Mouse (Mus musculus): ENCODE measurements around the gene Noc3l. TPM values are rescaled to one million over a fixed set of nuclear protein-coding genes. Genes with fewer than 3 reads are reported as not detected.

The Noc3l gene
- 10 to 100 TPM; 12.7 to 16.1 (median 14.5) TPM for total RNA-seq (2022)

DNA sequence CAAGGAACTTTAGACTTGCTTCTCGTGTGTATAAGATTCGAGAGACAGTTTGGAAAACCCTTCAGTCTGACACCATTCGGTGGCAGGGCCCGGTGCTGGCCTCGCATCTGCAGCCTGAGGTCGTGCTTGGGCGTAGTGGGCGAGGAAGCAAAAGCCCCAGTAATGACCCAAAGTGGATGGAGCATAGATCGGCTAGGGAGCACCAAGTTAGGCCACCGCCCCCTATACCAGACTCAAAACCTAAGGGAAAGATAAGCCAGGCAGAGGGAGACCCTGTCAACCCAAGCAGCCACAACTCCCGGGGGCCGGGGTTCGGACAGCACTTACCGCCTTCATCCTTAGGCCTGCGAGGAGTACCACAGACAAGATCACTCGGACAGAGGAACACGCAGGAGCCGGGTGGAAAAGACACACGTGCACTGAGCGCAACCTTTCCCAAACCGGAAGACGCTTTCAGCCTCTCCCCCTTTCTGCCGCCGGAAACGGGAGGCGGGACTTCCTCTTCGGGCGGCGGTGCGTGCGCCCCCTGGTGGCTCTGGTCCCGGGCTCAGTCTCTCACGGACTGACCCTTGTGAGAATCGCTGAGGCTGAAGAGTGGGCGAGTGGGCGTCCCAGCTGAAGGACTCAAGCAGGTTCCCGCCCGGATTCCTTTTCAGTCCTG lies at the start of gene Noc3l:
Noc3l (minus strand) TSS at position 472 of the 661 bp plus-strand sequence.
- peak; percentile 82 to 91 for DNase-seq (ENCODE audit: low spot score in 2 of 2)

DNA sequence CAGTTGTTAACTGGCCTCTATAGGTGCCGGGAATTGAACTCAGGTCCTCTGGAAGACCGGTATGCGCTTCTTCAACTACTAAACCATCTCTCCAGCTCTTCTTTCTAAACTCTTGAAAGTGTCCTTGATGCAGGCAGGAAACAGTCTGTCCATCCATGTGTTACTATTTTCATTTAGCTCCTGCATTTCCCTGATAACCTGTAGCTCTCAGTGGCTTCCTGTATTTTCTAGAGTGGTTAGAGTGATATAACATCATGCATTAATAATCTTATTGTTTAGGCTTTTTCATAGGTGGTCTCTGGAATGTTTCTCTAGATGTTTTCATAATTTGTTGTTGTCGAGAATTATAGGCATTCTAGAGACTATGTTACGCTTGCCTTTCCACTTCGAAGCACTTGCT lies 43.5 kb upstream of the Noc3l start:
- no peak for DNase-seq (ENCODE audit: low spot score in 2 of 2)

DNA sequence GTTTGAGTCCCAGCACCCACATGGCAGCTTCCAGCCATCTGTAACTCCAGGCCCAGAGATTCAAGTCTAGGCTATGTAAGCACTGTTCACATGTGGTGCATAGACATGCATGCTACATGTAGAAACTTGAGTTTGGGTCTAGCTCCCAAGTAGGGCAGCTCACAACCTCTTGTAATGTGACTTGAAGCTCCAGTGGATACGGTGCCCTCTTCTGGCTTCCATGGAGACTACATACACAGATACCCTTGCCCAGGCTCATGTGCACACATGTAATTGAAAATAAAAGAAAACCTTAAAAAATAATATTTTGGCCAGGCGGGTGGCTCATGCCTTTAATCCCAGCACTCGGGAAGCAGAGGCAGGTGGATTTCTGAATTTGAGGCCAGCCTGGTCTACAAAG lies 39.2 kb upstream of the Noc3l start:
- no peak for DNase-seq (ENCODE audit: low spot score in 2 of 2)

DNA sequence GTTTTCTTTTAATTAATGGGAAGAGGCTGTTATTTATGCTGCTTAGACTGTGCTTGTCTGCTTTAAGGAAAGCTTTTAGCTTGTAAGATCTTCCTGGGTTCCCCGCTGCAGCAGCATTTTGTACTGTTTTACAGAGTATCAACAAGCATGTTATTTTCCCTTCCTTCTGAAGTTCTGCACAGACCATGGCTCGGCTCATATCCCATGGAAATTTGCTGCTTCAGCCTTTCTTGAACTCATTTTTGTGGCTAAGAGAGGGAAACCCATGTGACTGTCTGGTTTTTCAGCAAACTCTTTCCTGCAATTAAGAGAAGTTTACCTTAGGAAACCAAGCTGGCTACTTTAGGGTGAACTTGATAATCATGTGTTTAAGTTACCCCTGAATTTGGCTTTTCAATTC lies 27.3 kb upstream of the Noc3l start:
- no peak for DNase-seq (ENCODE audit: low spot score in 2 of 2)

DNA sequence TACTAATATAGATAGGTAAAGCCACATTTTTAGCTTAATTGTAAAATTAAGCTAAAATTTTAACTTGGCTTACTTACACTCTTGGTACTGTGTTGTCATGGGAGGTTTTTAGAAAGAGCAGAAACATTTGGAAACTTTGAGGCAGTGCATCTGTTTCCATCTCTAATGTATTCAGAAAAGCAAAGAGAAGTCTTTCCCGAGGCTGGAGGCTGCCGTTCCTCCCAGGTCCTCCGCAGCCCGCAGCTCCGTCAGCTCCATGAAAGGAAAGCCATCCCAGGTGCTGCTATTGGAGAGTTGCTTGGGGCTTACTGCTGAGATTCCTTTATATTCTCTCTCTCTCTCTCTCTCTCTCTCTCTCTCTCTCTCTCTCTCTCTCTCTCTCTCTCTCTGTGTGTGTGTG lies 25.8 kb upstream of the Noc3l start:
- DNase-seq (ENCODE audit: low spot score in 2 of 2) = no peak

DNA sequence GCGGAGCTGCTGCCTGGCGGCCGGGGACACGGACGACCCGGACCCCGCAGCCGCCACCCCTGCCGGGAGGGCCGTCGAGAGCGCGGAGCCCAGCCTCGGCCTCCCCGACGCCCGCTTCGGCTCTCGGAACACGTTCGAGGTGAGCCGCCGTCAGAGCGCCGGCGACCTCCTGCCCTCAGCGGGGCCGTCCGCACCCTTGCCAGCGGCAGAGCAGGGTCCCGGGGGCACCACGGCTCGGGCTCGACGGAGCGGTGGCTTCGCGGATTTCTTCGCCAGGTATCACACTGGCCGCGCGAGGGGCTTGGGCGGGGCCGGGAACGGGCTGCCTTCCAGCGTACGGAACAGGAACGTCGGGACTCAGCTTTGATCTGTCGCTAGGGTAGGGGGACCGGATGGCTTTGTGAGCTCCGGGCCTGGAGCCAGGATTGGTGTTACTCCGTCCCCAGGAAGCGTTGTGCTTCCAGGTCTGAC lies 18.2 kb upstream of the Noc3l start:
- DNase-seq (ENCODE audit: low spot score in 2 of 2) = peak; percentile 15 to 20

DNA sequence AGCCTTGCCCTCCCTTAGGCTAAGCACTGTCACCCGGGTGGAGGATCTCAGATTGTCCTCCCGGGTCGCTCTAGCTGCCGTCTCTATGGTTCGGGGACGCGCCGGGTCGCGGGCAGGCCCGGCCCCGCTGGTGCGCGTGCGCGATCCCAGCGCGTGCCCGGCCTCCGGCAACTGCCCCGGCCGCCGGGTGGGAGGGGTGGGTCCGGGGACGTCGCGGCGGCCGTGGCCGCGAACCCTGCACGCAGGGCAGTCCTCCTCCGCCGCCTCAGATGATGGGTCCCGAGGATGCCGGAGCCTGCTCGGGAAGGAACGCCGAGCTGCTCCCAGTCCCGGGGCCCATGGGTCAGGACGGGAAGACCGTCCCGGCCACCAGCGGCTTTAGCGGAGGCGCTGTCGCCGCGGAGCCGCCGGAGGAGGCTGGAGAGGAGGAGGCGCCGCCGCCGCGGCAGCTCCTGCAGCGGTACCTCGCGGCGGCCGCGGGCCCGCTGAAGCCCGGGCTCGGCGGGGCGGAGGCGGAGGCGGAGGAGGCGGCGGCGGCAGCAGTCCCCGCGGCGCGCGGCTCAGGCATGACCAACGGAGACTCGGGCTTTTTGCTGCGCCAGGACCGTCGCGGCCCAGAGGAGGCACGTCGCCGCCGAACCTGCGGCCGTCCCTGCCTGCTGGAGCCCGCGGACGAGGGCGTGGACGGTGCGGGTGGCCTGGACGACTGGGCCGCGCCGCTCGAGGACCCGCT lies 17.6 kb upstream of the Noc3l start, which contains the start of gene Tbc1d12:
Tbc1d12 (plus strand) TSS at position 142 of the 733 bp plus-strand sequence.
- DNase-seq (ENCODE audit: low spot score in 2 of 2) = peak; percentile 65 to 80

DNA sequence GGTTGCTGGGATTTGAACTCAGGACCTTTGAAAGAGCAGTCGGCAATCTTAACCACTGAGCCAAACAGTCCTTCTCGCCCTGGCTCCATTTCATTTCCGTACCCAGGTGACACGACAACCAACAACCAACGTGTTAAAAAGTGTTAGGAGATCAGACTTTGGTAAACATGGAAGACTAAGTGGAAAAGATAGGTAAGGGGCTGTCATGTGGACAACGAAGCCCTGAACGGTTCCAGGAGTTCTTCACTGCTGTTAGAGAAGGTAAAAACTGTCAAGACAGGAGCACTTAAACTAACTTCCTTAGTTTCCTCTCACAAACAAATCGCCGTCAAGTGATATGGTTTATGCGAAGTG lies 17.0 kb upstream of the Noc3l start:
- DNase-seq (ENCODE audit: low spot score in 2 of 2) = no peak

DNA sequence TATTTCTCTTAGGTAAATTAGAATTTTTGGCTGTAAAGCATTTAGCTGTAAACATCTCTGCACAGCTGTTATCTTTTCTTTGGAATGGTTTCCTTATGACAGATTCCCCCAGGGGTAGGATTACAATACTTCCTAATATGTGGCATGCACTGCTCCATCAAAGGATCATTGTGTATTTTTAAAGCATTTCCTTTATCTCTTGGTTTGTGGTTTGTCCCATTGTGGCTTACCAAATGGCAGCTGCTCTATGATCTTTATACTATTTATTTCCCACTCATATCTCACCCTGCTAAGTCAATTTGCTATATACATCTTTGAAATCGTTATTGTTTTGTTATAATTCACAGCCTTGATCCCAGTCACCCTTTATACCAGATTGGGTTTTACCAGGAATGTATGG lies 14.2 kb upstream of the Noc3l start:
- no peak for DNase-seq (ENCODE audit: low spot score in 2 of 2)

DNA sequence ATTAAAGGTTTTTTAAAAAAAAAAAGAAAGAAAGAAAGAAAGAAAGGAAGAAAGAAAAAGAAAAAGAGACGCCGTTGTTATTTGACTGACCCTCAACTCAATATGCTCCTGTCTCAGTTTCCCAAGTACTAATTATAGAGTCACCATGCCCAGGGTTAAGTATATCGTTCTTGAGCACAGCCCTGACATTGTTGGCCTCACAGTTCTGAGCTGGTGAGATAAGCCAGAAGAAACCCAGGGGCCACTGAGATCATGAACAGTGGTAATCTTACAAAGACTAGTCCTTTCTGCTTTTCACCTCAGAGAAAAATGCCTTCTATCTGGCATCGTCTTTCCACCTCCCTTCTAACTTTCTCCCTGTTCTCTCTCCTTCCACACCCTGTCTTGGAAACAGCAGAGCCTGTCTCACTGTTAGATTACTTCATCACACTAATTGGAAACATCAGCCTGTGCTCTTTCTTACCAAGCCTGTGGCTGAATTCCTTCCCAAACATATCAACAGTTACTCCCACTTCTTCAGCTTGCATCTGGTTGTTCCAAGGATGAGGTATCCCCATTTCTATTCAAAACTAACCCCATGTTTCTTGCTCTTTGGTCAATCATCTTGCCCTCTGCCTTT lies 1.3 kb upstream of the Noc3l start:
- no peak for DNase-seq (ENCODE audit: low spot score in 2 of 2)

DNA sequence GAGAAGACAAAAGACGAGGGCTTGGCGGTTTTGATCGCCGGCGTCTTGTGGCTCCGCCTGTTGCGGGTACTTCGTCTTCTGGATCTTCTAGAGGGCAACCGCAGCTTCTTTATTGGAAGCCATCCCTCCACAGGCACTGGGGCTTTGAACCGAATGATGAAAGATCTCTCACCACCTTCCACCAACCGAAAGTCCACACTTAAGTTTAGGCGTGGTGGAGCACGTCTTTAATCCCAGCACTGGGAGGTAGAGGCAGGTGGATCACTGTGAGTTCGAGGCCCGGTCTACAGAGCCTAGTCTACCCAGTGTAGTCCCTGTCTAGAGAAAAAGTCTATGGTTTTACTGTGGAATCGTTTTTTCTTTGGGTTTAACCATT lies 378 bp upstream of the Noc3l start:
- no peak for DNase-seq (ENCODE audit: low spot score in 2 of 2)

DNA sequence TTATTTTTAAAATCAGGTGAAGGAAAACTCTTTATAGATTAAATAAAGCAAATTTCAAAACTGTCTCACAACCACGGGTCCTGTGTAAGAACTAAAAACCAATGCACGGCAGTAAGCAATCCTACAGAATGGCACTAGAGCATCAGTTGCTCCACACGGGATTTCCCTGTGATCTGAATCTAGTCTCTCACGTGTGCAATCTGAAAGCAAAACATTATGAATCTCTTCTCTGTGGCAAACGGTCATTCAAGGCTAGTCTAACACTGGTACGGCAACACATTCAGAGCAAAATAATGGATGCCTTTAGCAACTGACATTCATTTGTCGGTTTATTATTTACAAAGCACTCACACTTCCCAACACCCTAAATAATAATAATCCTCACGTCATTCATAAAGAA lies 846 bp downstream of the Noc3l start:
- no peak for DNase-seq (ENCODE audit: low spot score in 2 of 2)

DNA sequence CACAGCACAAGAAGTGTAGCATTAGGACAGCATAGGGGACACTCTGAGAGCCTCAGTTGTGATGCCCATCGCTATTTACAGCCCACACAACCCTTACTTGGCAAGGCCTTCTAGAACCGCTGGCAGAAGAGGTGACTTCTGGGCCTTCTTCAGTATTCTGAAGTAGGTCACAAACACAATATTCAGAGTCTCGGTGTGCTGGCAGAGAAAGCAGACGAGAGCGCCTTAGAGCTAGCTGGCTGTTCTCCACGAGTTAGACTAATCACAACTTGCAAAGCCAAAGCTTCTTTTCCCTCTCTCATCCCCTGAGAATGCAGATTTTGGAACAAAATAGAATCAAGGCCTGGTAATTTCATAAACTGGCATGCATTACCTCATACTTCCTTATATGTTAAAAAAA lies 20.2 kb downstream of the Noc3l start:
- peak; percentile 17 to 23 for DNase-seq (ENCODE audit: low spot score in 2 of 2)

DNA sequence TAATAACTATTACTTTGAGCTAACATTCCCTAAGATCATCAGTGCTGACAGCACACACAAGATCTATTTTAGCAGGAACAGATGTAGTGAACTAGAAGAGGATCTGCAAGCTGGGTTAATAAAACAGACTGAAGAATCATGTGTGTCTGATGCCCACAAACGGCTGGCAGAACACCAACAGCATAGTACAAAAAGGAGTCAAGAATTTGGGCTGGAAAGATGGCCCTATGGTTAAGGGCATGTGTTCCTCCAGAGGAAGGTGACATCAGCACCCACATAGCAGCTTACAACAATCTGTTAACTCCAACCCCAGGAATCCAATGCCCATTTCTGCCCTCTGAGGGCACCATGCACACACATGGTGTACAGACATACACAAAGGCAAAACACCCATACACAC lies 20.7 kb downstream of the Noc3l start:
- DNase-seq (ENCODE audit: low spot score in 2 of 2) = peak; percentile 62 to 65

DNA sequence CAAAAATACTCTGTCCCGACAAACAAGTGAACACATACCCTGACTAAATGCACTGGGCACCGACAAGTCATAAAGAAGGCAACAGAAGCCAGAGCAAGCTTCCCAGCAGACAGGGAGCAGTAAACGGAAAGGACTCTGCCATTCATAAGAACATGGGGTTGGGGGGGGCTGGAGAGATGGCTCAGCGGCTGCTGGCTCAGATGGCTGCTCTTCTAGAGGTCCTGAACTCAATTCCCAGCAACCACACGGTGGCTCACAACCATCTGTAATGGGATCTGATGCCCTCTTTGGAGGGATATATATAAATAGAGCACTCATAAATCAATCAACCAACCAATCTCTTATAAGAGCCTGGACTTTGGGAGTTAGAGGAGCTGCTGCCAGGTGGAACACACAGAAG lies 22.5 kb downstream of the Noc3l start:
- no peak for DNase-seq (ENCODE audit: low spot score in 2 of 2)

DNA sequence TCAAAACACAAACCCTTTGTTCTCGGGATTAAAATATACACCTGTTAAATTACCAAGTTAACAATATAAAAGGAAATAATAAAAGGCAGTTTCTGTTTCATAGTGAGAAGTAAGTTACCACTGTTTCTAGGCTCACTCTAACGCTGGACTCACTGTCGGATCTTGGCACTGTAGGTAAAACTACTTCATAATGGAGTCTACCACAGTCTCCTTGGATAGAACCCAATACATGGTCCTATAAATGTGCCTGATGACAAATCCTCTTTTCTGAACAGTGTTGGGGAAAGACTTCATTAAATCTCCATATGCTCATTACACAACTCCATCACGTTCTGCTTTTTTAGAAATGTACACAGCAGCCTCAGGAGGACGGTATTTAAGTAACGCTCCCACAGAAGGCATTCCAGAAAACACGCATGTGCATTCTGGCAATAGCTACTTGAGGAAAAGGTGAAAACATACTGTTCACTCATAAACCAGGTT lies 25.4 kb downstream of the Noc3l start:
- no peak for DNase-seq (ENCODE audit: low spot score in 2 of 2)

DNA sequence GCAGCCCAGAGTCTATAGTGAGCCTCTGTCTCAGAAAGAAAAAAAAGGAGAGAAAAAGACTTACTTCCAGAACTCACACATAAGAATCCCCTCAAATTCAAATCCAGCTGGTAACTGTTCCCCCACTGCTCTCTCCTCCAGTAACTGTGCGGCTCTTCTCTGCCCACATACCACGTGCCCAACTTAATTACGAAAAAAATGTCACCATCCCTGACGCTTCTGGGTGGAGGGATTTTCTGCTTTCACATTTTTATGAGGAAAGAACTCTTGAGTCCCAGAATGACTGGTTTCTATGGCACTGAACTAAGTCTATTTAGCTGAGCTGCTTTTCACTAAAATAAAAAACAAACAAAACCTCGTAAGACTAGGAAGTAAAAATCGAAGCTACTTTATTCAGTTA lies 31.3 kb downstream of the Noc3l start:
- DNase-seq (ENCODE audit: low spot score in 2 of 2) = no peak

DNA sequence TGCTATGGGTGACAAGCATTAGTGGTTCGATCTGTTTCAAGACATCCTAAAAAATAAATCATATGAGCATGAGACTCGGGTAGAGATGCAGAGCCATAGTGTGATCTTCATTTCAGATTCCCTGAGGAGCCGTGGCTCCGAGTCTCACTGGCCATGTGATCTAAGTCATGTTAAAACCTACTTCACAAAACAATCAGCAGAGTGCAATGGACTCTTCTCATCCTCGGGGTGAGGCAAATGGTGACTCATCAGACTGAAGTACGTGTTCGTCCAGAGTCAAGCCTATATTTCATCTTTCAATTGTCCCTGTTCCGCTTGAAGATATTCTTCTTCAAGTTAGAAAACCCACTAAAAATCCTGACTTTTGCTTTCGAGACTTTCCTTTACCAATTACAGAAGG lies 35.5 kb downstream of the Noc3l start:
- DNase-seq (ENCODE audit: low spot score in 2 of 2) = no peak

DNA sequence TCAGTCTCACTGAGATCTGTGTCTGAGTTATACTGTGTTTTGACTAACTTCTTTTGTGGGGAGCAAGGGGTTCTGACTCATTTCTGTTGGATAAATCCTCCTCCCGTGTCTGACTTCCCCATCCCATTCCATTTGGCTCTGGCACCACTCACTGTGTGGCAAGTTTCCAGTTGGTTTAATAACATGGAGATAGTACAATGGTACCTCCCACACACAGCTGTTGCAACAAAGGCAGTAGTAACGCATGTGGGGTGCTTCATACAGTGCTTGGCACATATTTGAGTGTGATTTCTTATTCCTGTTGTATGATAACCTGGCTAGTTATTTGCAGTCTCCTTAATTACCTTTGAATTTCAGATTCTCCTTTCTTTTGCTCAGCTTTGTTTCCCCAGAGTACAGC lies 40.2 kb downstream of the Noc3l start:
- peak; percentile 51 to 62 for DNase-seq (ENCODE audit: low spot score in 2 of 2)

DNA sequence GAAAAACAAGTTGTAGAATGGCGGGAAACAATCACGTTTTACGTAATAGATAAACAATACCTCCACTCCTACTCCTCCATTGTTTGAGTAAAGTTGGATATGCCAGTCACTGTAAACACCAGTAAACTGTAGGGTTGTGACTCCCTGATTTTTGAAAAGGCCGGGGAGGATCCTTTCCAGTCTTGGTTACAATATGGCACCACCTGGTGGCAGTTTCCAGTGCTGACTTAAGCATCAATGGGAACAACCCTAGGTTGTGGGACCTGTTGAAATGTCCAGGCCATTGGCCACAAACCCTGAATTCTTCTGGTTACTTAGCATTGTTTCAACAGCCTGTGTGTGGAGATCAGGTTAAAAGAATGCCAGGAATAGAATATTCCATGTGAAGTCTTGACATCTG lies 43.5 kb downstream of the Noc3l start:
- DNase-seq (ENCODE audit: low spot score in 2 of 2) = peak in 1 of 2 experiments; percentile 47

DNA sequence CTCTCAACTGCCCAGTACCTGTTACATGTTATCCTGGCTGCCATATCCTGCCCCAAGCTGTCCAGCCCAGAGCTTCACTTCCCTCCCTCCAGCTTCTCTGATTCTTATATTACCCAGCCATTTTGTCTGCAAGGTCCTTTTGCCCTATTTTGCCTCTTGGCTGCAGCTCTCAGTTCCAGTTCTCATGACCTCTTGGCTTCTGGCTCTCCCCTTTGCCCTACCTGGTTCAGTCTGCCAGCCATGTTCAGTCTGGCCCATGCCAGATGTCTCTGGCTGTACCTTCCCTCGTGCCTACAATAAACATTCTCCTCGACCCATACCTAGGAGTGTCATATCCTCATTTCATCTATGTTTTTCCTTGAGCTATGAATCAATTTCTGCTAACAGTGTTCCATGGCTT lies 52.7 kb downstream of the Noc3l start:
- no peak for DNase-seq (ENCODE audit: low spot score in 2 of 2)

DNA sequence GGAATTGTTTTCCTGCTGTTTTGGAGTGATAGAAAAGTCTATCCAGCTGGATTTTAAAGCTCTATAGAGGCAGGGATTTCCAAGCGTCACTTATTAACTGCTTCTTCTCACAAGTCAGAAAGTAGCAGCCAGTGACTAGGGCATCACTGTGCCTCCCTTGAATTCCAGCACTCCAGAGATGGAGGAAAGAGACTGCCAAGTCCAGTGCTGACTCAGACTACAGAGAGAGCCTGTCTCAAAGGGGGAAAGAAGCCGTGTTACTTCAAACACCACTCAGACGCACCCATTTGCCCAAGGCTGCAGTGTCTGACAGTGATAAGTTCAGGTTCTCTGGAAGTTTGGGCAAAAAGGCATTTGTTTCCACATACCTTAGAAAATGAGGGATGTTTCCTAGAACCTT lies 58.6 kb downstream of the Noc3l start:
- DNase-seq (ENCODE audit: low spot score in 2 of 2) = no peak
